Mouse (Mus musculus): ENCODE measurements around the gene Pnldc1. TPM values are rescaled to one million over a fixed set of nuclear protein-coding genes. Genes with fewer than 3 reads are reported as not detected.

Pnldc1 gene
- polyA plus RNA-seq, 1 experiment from 2014 or later = 1.1 TPM

DNA sequence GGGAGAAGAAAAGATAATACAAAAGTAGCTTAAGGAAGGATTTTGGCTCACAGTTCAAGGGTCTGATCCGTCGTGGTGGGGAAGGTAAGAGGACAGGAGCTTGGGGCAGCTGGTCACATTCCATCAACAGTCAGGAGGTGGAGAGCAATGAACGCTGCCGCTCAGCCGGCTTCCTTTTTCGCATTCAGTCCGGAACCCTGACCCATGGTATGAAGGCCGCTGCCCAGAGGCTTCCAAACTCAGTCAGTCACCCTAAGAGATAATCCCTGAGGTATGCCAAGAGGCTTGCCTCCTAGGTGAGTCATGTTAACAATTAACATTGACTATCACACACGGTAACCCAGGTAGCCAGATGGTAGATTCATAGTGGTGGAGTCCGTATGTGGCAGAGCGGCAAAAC, 55.6 kb downstream of the Pnldc1 start:
- 93% methylated on average over 11 of the region's 11 CpGs for WGBS
- no peak overlapping the region for H3K27ac ChIP-seq (ENCODE audit: low read depth, low read length)
- H3K36me3 ChIP-seq (ENCODE audit: control insufficient read depth, insufficient read depth, low read length) = no peaks in the 10 kb centered on the region
- no peak overlapping the region for H3K4me2 ChIP-seq
- no peak overlapping the region for H3K4me3 ChIP-seq (ENCODE audit: low read depth, low read length)
- no peaks in the 10 kb centered on the region for H3K4me1 ChIP-seq (ENCODE audit: control insufficient read depth, insufficient read depth, low read length)
- DNase-seq (ENCODE audit: low spot score, missing footprints) (no peak), ATAC-seq (ENCODE audit: low FRiP score) (no peak)
- H3K9ac ChIP-seq (ENCODE audit: low read length) = no peak overlapping the region
- H3K27me3 ChIP-seq (ENCODE audit: control insufficient read depth, insufficient read depth, low read length) = no peaks in the 10 kb centered on the region
- H3K9me3 ChIP-seq (ENCODE audit: control insufficient read depth, low read length) = no peaks in the 10 kb centered on the region

DNA sequence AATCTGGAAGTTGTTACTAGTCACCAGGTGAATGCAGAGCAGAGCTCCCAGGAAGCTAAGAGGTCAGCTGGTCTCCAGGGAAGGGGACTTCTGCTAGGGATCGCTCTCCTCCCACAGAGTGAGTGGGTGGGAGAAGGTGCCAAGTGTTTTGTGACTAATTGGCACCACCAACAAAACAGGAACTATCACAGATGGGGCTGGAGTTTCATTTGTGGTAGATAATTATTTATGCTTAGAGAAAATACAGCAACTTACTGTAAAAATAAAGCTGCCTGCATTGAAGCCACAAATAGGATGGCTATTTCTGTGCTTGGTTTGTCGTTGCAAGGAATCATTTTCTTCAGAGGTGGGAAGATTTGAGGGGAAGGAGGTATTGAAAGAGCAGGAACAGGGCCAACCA, 56.2 kb downstream of the Pnldc1 start:
- H3K9me3 ChIP-seq (ENCODE audit: control insufficient read depth, low read length) = no peaks in the 10 kb centered on the region
- whole genome bisulfite sequencing = 88% methylated on average over 2 of the region's 2 CpGs
- H3K4me2 ChIP-seq = no peak overlapping the region
- H3K27ac ChIP-seq (ENCODE audit: low read depth, low read length) = no peak overlapping the region
- H3K36me3 ChIP-seq (ENCODE audit: control insufficient read depth, insufficient read depth, low read length) = no peaks in the 10 kb centered on the region
- DNase-seq (ENCODE audit: low spot score, missing footprints) (no peak), ATAC-seq (ENCODE audit: low FRiP score) (no peak)
- no peaks in the 10 kb centered on the region for H3K27me3 ChIP-seq (ENCODE audit: control insufficient read depth, insufficient read depth, low read length)
- H3K4me3 ChIP-seq (ENCODE audit: low read depth, low read length) = no peak overlapping the region
- H3K9ac ChIP-seq (ENCODE audit: low read length) = no peak overlapping the region
- no peaks in the 10 kb centered on the region for H3K4me1 ChIP-seq (ENCODE audit: control insufficient read depth, insufficient read depth, low read length)

DNA sequence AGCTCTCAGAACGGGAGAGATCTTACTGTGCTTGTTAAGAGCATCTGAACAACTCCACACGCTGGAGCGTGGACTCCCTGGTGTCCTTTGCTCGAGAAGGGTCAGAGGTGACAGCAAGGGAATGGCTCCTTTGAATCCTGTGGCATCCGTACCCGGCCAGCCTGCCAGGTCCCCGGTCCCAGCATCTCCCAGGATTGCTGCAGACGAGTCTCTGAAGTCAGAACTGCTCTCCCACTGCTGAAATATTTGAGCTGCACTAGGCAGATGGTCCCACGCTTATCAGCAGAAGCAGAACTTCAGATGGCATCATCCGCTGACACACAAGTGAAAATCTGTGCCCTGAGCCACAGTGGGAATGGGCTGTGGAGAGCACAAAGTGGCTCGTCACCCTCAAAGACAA, 58.3 kb downstream of the Pnldc1 start:
- H3K9me3 ChIP-seq (ENCODE audit: control insufficient read depth, low read length) = no peaks in the 10 kb centered on the region
- ATAC-seq (ENCODE audit: low FRiP score) = no peak

DNA sequence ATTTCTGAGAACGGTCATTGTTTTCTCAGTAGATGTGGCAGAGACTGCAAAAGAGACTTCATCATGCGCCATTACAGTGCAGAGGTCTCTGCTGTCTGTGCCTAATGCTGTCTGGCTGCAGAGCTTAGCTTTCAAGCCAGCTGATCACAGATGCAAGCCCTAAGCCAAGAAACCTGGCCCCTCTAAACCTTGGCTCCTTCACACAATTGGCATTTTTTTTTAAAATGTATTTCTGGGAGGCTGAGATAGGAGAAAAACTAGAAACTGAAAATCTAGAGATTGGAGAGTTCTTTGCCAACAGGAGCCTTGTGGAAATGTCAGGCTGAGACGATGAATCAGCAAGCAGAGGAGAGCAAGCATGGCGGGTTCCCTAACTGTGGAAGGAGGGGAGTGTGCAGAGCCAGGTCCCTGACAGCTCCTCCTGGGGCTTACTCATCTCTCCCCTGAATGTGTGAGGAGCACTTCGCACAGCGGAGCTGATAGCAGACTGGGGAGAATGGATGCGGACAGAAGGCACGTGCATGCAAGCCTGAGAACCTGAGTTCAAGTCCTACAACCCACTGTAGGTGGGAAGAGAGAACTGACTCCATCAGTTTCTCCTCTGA, 60.1 kb downstream of the Pnldc1 start:
- no peaks in the 10 kb centered on the region for H3K4me1 ChIP-seq (ENCODE audit: control insufficient read depth, insufficient read depth, low read length)
- DNase-seq (ENCODE audit: low spot score, missing footprints) (no peak), ATAC-seq (ENCODE audit: low FRiP score) (no peak)
- H3K9me3 ChIP-seq (ENCODE audit: control insufficient read depth, low read length) = no peaks in the 10 kb centered on the region
- 86% methylated on average over 8 of the region's 8 CpGs for WGBS
- H3K27me3 ChIP-seq (ENCODE audit: control insufficient read depth, insufficient read depth, low read length) = no peaks in the 10 kb centered on the region
- no peak overlapping the region for H3K27ac ChIP-seq (ENCODE audit: low read depth, low read length)
- no peak overlapping the region for H3K4me3 ChIP-seq (ENCODE audit: low read depth, low read length)
- H3K9ac ChIP-seq (ENCODE audit: low read length) = no peak overlapping the region
- H3K36me3 ChIP-seq (ENCODE audit: control insufficient read depth, insufficient read depth, low read length) = no peaks in the 10 kb centered on the region
- H3K4me2 ChIP-seq = no peak overlapping the region

More for the DNA sequence above, 58.3 kb downstream of the Pnldc1 start:
- Histone ChIP-seq H3K4me2 (no peak overlapping the region), H3K27ac (ENCODE audit: low read depth, low read length) (no peak overlapping the region), H3K4me1 (ENCODE audit: control insufficient read depth, insufficient read depth, low read length) (no peaks in the 10 kb centered on the region), H3K9ac (ENCODE audit: low read length) (no peak overlapping the region; the same call in 1 of the 2 replicates), H3K27me3 (ENCODE audit: control insufficient read depth, insufficient read depth, low read length) (no peaks in the 10 kb centered on the region), H3K4me3 (ENCODE audit: low read depth, low read length) (no peak overlapping the region), H3K36me3 (ENCODE audit: control insufficient read depth, insufficient read depth, low read length) (no peaks in the 10 kb centered on the region)
- 69% methylated on average over 11 of the region's 11 CpGs for WGBS
- no peak for DNase-seq (ENCODE audit: low spot score, missing footprints)

DNA sequence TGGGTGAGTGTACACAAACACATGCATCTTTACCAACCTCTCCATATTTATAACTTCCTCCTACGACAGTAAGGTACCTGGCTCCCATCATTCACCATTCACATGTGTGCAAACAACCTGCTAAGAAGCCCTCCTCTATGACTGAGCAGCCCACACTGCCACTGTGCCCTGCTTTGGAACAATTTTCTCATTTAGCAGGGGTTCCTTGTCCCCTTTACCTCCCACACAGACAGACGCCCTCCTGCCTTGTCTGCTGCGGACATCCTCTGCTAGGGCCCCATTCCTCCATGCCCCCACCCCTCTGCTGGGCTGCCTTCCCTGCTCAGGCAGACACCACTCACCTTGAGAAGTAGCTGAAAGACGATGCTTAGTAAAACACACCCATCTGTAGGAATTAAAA, 62.3 kb downstream of the Pnldc1 start:
- DNase-seq (ENCODE audit: low spot score, missing footprints) (no peak), ATAC-seq (ENCODE audit: low FRiP score) (no peak)
- Histone ChIP-seq H3K4me3 (ENCODE audit: low read depth, low read length) (no peak overlapping the region), H3K27me3 (ENCODE audit: control insufficient read depth, insufficient read depth, low read length) (no peaks in the 10 kb centered on the region), H3K9ac (ENCODE audit: low read length) (no peak overlapping the region), H3K9me3 (ENCODE audit: control insufficient read depth, low read length) (no peaks in the 10 kb centered on the region), H3K4me2 (no peak overlapping the region), H3K27ac (ENCODE audit: low read depth, low read length) (no peak overlapping the region), H3K4me1 (ENCODE audit: control insufficient read depth, insufficient read depth, low read length) (no peaks in the 10 kb centered on the region), H3K36me3 (ENCODE audit: control insufficient read depth, insufficient read depth, low read length) (no peaks in the 10 kb centered on the region)
- WGBS = 73% methylated on average over 4 of the region's 4 CpGs

DNA sequence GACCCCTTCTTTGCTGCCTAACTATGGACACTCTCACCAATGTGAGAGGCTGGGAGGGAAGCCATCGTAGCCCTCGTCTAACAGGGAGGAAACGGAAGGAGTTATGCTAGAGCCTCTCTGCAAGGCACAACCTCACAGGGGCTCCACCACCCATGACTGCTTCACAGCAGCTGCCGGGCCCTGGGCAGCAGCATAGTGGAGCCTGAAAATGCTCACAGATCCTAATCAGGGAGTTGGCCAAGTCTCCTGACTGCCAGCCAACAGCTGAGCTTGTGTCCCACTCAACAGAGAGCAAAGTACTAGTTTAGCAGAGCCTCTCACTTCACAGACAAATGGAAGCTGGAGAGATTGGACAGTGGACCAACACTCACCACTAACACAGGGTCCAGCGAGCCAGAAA, 63.6 kb downstream of the Pnldc1 start:
- Histone ChIP-seq H3K4me2 (no peak overlapping the region), H3K9ac (ENCODE audit: low read length) (no peak overlapping the region), H3K9me3 (ENCODE audit: control insufficient read depth, low read length) (no peaks in the 10 kb centered on the region), H3K27me3 (ENCODE audit: control insufficient read depth, insufficient read depth, low read length) (no peaks in the 10 kb centered on the region), H3K27ac (ENCODE audit: low read depth, low read length) (no peak overlapping the region), H3K4me3 (ENCODE audit: low read depth, low read length) (no peak overlapping the region), H3K4me1 (ENCODE audit: control insufficient read depth, insufficient read depth, low read length) (no peaks in the 10 kb centered on the region), H3K36me3 (ENCODE audit: control insufficient read depth, insufficient read depth, low read length) (no peaks in the 10 kb centered on the region)
- ATAC-seq (ENCODE audit: low FRiP score) = no peak
- whole genome bisulfite sequencing = 86% methylated on average over 5 of the region's 5 CpGs
- no peak for DNase-seq (ENCODE audit: low spot score, missing footprints)

DNA sequence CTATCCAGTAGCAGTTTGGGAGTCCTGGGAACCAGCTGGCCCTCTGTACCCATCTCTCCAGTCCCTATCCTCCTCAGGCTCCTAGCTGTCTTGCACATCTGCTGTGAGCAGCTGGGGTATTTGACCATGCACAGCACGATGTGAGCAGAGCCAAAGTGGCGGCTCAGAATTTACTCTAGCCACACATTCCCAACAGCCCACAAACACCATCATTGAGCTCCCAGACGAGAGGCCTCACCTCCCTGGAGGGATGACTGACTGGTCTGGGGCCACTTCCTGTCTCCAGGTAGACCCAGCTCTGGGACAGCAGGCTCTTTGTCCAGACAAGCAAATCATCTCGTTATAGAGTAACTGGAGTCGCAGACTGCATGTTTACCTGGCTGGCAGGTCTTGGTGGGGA, 64.2 kb downstream of the Pnldc1 start:
- 67% methylated on average over 5 of the region's 5 CpGs for WGBS
- Histone ChIP-seq H3K4me2 (no peak overlapping the region), H3K27ac (ENCODE audit: low read depth, low read length) (no peak overlapping the region), H3K9ac (ENCODE audit: low read length) (no peak overlapping the region), H3K9me3 (ENCODE audit: control insufficient read depth, low read length) (no peaks in the 10 kb centered on the region), H3K27me3 (ENCODE audit: control insufficient read depth, insufficient read depth, low read length) (no peaks in the 10 kb centered on the region), H3K4me3 (ENCODE audit: low read depth, low read length) (no peak overlapping the region), H3K4me1 (ENCODE audit: control insufficient read depth, insufficient read depth, low read length) (no peaks in the 10 kb centered on the region), H3K36me3 (ENCODE audit: control insufficient read depth, insufficient read depth, low read length) (no peaks in the 10 kb centered on the region)
- ATAC-seq (ENCODE audit: low FRiP score) (no peak), DNase-seq (ENCODE audit: low spot score, missing footprints) (no peak)

DNA sequence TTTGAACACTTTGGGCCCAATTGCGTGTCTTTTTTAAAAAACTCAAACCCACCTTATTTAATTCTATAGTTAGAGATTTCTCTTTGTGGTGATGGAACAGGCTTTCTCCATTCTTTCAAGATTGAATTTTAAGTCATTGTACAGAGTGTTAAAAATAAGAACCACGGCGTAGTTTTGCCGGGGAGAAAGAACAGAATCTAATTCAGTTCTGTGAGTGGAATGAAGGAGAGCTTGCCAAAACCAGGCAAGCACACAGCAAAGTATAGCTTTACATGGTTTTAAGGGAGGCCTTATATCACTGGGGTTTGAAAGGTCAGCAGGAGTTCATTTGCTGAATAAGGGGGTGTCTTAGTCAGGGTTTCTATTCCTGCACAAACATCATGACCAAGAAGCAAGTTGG, 65.5 kb downstream of the Pnldc1 start:
- no peak overlapping the region for H3K27ac ChIP-seq (ENCODE audit: low read depth, low read length)
- H3K4me1 ChIP-seq (ENCODE audit: control insufficient read depth, insufficient read depth, low read length) = no peaks in the 10 kb centered on the region
- no peaks in the 10 kb centered on the region for H3K9me3 ChIP-seq (ENCODE audit: control insufficient read depth, low read length)
- no peak for DNase-seq (ENCODE audit: low spot score, missing footprints)
- H3K4me3 ChIP-seq (ENCODE audit: low read depth, low read length) = no peak overlapping the region
- H3K9ac ChIP-seq (ENCODE audit: low read length) = no peak overlapping the region
- 94% methylated on average over 4 of the region's 4 CpGs for WGBS
- no peak for ATAC-seq (ENCODE audit: low FRiP score)
- no peaks in the 10 kb centered on the region for H3K27me3 ChIP-seq (ENCODE audit: control insufficient read depth, insufficient read depth, low read length)
- no peaks in the 10 kb centered on the region for H3K36me3 ChIP-seq (ENCODE audit: control insufficient read depth, insufficient read depth, low read length)
- H3K4me2 ChIP-seq = no peak overlapping the region

DNA sequence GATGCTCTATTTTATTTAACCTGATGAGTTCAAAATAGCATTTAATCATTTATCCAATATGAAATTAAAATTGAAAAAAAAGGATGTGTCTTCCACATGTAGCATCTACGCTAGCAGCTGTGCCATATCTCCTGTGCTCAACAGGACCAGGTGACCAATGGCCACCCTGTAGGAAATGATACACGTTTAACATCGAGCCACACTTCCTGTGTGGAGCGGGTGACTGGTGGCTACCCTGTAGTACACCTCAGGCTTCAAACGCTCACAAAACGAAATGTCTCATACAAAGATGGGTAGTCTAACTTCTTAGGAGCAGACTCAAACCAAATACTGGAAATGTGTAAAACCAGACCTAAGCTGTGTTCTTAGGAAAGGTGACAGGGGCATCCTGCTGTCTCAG, 66.2 kb downstream of the Pnldc1 start:
- no peak overlapping the region for H3K4me3 ChIP-seq (ENCODE audit: low read depth, low read length)
- H3K36me3 ChIP-seq (ENCODE audit: control insufficient read depth, insufficient read depth, low read length) = no peaks in the 10 kb centered on the region
- no peaks in the 10 kb centered on the region for H3K9me3 ChIP-seq (ENCODE audit: control insufficient read depth, low read length)
- ATAC-seq (ENCODE audit: low FRiP score) (no peak), DNase-seq (ENCODE audit: low spot score, missing footprints) (no peak)
- H3K4me2 ChIP-seq = no peak overlapping the region
- no peaks in the 10 kb centered on the region for H3K27me3 ChIP-seq (ENCODE audit: control insufficient read depth, insufficient read depth, low read length)
- H3K9ac ChIP-seq (ENCODE audit: low read length) = no peak overlapping the region
- WGBS = 87% methylated on average over 6 of the region's 6 CpGs
- H3K27ac ChIP-seq (ENCODE audit: low read depth, low read length) = no peak overlapping the region
- no peaks in the 10 kb centered on the region for H3K4me1 ChIP-seq (ENCODE audit: control insufficient read depth, insufficient read depth, low read length)

Measured in midbrain, embryonic 11.5 days (tissue).